Mouse (Mus musculus): ENCODE data around the gene Chst11.

GRCm38 (mm10) chr10:83228626-83229025 lies 243.3 kb downstream of the Chst11 start:
- TF ChIP-seq POLR2A (IDR thresholded peaks at IDR 0.05; ENCODE audit: borderline replicate concordance, extremely low read depth, low read depth, low read length): no peak
- TF ChIP-seq CTCF (IDR thresholded peaks at IDR 0.05; ENCODE audit: insufficient read depth, low read length): no peak
